Mouse (Mus musculus) bone marrow, adult 2 months (tissue): ENCODE data around the gene Gimap8.

ENCODE experiments used
- CTCF ChIP-seq: fragments of 200-500 bp; IDR thresholded peaks from 2 replicates; pipeline ENCODE4 v1.5.1; 2011; ENCODE audit warnings: low read length, control low read depth; ENCODE audit not compliant: control insufficient read depth, insufficient read depth
- POLR2A ChIP-seq: fragments of 200-500 bp; IDR thresholded peaks from 2 replicates; pipeline ENCODE4 v1.6.1; 2011; ENCODE audit warnings: low read depth, mild to moderate bottlenecking, control low read depth, low read length, borderline replicate concordance; ENCODE audit not compliant: control insufficient read depth

DNA sequence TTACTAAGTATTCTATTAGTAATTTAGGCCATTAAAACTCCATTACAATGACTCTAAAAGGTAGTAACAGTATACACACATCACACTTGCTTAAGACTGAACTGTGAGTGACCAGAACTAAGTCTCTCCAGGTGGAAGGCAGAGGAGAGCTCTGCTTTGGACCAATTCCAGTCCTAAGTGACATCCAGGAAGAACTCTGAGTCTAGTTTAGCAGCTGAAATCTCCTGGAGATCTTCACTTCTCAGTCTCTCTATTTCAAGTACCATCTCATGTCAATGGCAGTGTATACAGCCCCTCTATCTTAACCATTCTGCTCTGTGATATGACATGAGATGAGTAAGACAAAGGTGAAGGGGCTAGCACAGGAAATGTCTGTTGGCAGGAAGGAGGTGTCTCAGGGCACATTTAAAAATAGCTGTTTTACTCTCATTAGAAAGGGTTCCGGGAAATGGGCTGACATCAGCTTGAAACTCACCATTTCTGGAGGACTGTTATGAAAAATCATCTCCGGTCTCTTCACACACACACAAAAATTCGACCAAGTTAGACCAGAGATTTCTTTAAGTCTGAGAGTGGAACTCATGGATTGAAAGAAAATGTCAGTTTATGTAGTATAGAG lies 34.5 kb downstream of the Gimap8 start:
- TF ChIP-seq CTCF: no peak
- TF ChIP-seq POLR2A: no peak
